Mouse (Mus musculus) cerebellum, adult 2 months (tissue): ENCODE results near the gene Gm6871. TPM values are rescaled to one million over a fixed set of nuclear protein-coding genes. Genes with fewer than 3 reads are reported as not detected.

ENCODE experiments used
- DNase-seq, 2 experiments: peaks; one replicate each; pipeline ENCODE4 v3.0.0; 2021
- H3K27ac ChIP-seq: fragments of 200-500 bp; 2 replicates; pipeline ENCODE4 v1.5.1; 2012; ENCODE audit warnings: low read length, control low read depth, inconsistent platforms; ENCODE audit not compliant: insufficient read depth
- H3K27me3 ChIP-seq: fragments of 200-500 bp; 2 replicates; pipeline ENCODE4 v1.6.1; 2012; ENCODE audit warnings: inconsistent platforms, mild to moderate bottlenecking, low read length, moderate library complexity; ENCODE audit not compliant: control insufficient read depth, insufficient read depth
- H3K4me1 ChIP-seq: fragments of 200-500 bp; 2 replicates; pipeline ENCODE4 v1.6.1; 2011; ENCODE audit warnings: low read length; ENCODE audit not compliant: control insufficient read depth, insufficient read depth
- H3K4me3 ChIP-seq: fragments of 200-500 bp; replicated peaks from 2 replicates; pipeline ENCODE3; 2011; ENCODE audit warnings: mild to moderate bottlenecking, low read depth, low read length, control low read depth; ENCODE audit not compliant: insufficient read depth
- CTCF ChIP-seq: fragments of 200-500 bp; IDR thresholded peaks from 2 replicates; pipeline ENCODE4 v1.5.1; 2011; ENCODE audit warnings: low read depth, mild to moderate bottlenecking, control low read depth, low read length, moderate library complexity, borderline replicate concordance; ENCODE audit not compliant: insufficient read depth
- POLR2A ChIP-seq: fragments of 200-500 bp; IDR thresholded peaks from 2 replicates; pipeline ENCODE4 v1.6.1; 2011; ENCODE audit warnings: low read length, control low read depth, borderline replicate concordance; ENCODE audit not compliant: insufficient read depth
- WGBS: fragments of 180-500 bp; shearing (Covaris S2); methylation state at CpG from one replicate; pipeline ENCODE4 v1.1.7; 2018; 5-methylcytosine and 5-hydroxymethylcytosine counted together
- polyA plus RNA-seq: library from polyadenylated mRNA; depleted of rRNA; stranded (reverse); fragments of >200 nt; gene quantifications from 2 replicates; pipeline ENCODE4 v1.2.3, GENCODE M21; 2012; rRNA removed

Gm6871 gene
- polyA plus RNA-seq, 1 experiment = not detected

DNA sequence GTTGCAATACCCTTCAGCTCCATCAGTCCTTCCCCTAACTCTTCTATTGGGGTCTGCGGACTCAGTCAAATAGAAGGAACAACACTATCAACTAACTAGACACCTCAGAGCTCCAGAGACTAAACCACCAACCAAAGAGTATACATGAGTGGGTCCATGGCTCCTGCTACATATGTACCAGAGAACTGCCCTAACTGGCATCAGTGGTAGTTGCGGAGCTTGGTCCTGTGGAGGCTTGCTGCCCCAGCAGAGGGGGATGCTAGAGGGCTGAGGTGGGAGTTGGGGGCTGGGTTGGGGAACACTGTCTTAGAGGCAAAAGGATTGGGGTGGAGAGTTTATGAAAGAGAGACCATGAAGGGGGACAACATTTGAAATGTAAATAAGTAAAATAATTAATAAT is 75.6 kb downstream of the Gm6871 start:
- no peaks in the 10 kb centered on the region for H3K27me3 ChIP-seq
- no peak for TF ChIP-seq CTCF
- no peak for TF ChIP-seq POLR2A
- no peak overlapping the region for H3K27ac ChIP-seq
- H3K4me3 ChIP-seq = no peak overlapping the region
- no peaks in the 10 kb centered on the region for H3K4me1 ChIP-seq
- DNase-seq = peak; percentile 20 to 26
- 95% methylated on average over 2 of the region's 2 CpGs for WGBS

Other genes starting within 250 kb of the Gm6871 start
- 10.5 and 10.6 TPM in 2 replicates for gene AI987944, start 180.3 kb downstream of the Gm6871 start, polyA plus RNA-seq
- 0.41 and 0.49 TPM in 2 replicates for gene Vmn2r57, start 125.0 kb downstream of the Gm6871 start, polyA plus RNA-seq
- gene Gm20449, start 74.2 kb downstream of the Gm6871 start, polyA plus RNA-seq = 0.10 and 0.17 TPM in 2 replicates
- 4.8 and 4.9 TPM in 2 replicates for gene AW146154, start 73.8 kb downstream of the Gm6871 start, polyA plus RNA-seq
- gene 2610021A01Rik, start 25.6 kb upstream of the Gm6871 start, polyA plus RNA-seq = 17.3 and 18.6 TPM in 2 replicates
- gene Zfp788, start 59.5 kb upstream of the Gm6871 start, polyA plus RNA-seq = 20.2 and 21.1 TPM in 2 replicates